Mouse (Mus musculus) olfactory bulb, adult 2 months (tissue): ENCODE measurements around the gene Ly86. TPM values are rescaled to one million over a fixed set of nuclear protein-coding genes. Genes with fewer than 3 reads are reported as not detected.

ENCODE experiments used
- H3K27ac ChIP-seq: fragments of 200-500 bp; 2 replicates; pipeline ENCODE4 v1.5.1; 2012; ENCODE audit warnings: low read depth, low read length; ENCODE audit not compliant: insufficient read depth
- H3K4me1 ChIP-seq: fragments of 200-500 bp; 2 replicates; pipeline ENCODE4 v1.6.1; 2012; ENCODE audit warnings: low read length; ENCODE audit not compliant: control insufficient read depth, insufficient read depth
- H3K4me3 ChIP-seq: fragments of 200-500 bp; 2 replicates; pipeline ENCODE4 v1.5.1; 2012; ENCODE audit warnings: mild to moderate bottlenecking, low read depth, low read length, moderate library complexity; ENCODE audit not compliant: insufficient read depth
- CTCF ChIP-seq: fragments of 200-500 bp; IDR thresholded peaks from 2 replicates; pipeline ENCODE4 v1.5.1; 2012; ENCODE audit warnings: low read depth, mild to moderate bottlenecking, low read length, moderate library complexity; ENCODE audit not compliant: insufficient read depth
- POLR2A ChIP-seq: fragments of 200-500 bp; IDR thresholded peaks from 2 replicates; pipeline ENCODE4 v1.6.1; 2012; ENCODE audit warnings: mild to moderate bottlenecking, low read depth, low read length, moderate library complexity; ENCODE audit not compliant: insufficient read depth
- WGBS: fragments of 180-500 bp; shearing (Covaris S2); methylation state at CpG from one replicate; pipeline ENCODE4 v1.1.7; 2018; 5-methylcytosine and 5-hydroxymethylcytosine counted together
- polyA plus RNA-seq: library from polyadenylated mRNA; stranded (reverse); fragments of >200 nt; gene quantifications from 2 replicates; pipeline ENCODE4 v1.2.4, GENCODE M21; 2012; ENCODE audit warnings: low replicate concordance; ENCODE audit not compliant: missing spikeins, insufficient read depth, insufficient read length

Gene Ly86
- polyA plus RNA-seq, 1 experiment = not detected

DNA sequence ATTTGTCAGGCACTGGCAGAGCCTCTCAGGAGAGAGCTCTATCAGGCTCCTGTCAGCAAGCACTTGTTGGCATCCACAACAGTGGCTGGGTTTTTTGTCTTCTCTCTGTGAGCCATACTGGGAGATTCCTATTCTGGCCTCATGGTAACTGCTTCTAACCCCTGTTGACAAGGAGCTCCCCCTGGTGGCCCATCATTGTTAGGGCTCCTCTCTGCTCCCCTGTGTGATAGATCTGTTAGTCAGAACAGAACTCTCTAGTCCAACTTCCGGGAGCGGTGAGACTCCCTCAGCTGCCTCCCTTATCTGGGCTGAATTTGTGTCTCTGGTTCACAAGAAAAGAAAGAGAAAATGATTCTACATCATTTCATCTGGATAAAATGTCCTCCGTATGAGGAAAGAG, 19.5 kb upstream of the Ly86 start:
- WGBS = 94% methylated on average over 3 of the region's 3 CpGs
- no peak for TF ChIP-seq CTCF
- no peak for TF ChIP-seq POLR2A
- H3K27ac ChIP-seq = no peak overlapping the region
- no peak overlapping the region for H3K4me3 ChIP-seq
- no peaks in the 10 kb centered on the region for H3K4me1 ChIP-seq

DNA sequence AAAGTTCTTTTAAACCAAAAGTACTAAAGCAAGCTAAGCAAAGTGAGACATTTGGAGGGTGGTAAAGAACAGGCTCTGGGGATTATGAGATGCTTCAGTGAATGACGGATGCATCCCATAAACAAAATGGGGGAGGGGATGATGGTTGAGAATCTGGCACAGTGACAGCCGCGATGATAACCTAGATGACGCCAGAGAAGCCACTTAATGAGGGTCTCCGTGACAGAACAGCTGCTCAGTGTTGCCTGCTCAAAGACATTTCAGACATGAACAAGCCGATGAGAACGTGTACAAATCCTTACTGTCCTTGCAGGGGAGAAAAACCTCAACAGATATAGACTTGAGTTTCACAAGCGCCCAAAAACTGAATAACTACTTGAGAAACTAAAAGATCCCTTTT, 15.3 kb upstream of the Ly86 start:
- Histone ChIP-seq H3K4me1 (no peaks in the 10 kb centered on the region), H3K4me3 (no peak overlapping the region), H3K27ac (no peak overlapping the region)
- no peak for TF ChIP-seq CTCF
- no peak for TF ChIP-seq POLR2A
- WGBS = 51% methylated on average over 8 of the region's 8 CpGs

DNA sequence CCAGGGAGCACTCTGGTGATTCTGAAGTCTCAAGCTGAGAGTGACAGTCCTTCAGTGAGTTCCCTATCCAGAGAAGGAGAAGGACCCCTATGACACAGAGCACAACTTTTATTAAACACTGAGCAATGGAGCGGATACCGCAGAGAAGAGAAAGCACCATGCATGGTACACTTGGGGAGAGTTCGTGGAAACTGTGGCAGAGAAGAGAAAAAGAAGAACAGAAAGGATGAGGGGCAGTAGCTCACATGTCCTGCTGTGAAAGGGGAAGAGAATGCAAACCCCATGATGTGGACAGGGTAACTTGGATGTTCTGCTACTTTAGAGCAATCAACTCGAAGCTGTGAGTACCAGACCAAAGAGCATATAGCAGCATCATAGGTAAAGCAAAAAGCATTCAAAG, 14.0 kb upstream of the Ly86 start:
- no peaks in the 10 kb centered on the region for H3K4me1 ChIP-seq
- TF ChIP-seq POLR2A = no peak
- no peak for TF ChIP-seq CTCF
- no peak overlapping the region for H3K4me3 ChIP-seq
- 88% methylated on average over 4 of the region's 4 CpGs for WGBS
- no peak overlapping the region for H3K27ac ChIP-seq

DNA sequence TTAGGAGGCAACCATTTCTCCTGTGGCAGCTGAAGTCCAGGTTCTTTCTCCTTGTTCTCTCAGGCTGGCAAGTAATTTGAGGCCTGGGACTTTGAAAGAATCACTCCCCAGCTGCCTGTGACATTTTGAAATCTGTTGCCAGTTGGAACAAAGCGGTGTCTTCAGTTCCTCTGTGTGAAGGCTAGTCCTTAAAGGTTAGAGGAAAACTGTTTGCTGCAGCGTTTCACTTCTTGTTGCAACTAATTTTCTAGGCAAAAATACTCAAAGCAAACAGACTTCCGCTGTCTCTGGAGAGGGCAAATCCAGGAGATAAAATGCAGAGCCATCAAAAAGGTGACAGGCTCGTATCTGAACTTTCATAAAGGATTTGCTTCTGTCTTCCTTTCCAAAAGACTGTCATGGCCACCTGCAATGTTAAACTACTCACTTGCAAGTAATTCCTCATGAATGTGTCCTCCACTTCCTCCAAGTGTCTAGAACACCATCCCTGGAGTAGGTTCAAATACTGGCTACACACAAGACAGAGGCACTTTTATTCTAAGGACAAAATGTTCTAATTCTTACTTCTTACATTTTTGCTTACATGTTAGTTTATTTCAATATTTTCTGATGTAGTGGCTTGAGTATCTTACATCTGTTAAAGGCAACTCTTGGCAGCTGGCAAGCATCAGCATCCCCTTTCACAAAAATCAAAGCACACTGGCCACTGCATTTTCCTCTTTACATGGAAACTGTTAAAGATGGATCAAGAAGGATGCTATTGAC, 12.0 kb upstream of the Ly86 start:
- Histone ChIP-seq H3K4me1 (no peaks in the 10 kb centered on the region), H3K4me3 (no peak overlapping the region), H3K27ac (no peak overlapping the region)
- WGBS = 82% methylated on average over 4 of the region's 4 CpGs
- no peak for TF ChIP-seq CTCF
- TF ChIP-seq POLR2A = no peak

DNA sequence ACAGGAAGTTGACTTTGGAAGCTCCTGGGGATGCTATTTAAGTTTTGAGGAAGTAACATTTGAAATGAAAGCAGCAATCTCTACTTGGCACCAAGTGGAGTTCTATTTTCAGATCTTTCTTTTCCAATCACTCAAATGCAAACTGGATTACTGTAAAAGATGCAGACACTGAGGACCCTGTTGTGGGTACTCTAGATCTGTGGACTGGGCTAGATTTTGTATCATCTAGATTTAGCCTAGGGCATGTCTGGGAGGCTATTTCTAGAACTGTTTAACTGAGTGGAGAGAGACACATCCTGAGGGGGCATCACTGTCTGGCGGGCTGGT, 11.5 kb upstream of the Ly86 start:
- H3K27ac ChIP-seq = no peak overlapping the region
- WGBS = 88% methylated on average over 1 of the region's 1 CpGs
- no peak for TF ChIP-seq CTCF
- TF ChIP-seq POLR2A = no peak

DNA sequence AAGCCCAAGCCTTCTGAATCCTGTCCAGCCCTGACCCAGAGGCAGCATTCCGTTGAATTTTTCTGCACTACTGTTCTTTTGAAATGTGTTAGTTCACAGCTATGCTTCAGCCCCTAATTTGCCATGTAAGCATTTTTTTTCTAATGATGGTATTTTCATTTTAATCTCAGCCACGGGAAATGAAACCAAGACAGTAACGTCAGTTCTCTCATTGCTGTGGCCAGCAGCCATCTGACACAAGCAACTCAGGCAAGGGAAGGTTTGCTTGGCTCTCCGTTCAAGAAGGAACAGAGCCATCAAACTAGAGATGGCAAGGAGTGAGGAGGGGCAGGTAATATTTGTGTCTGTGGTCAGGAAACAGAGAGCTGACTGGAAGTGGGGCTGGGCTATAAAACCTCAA, 7.7 kb upstream of the Ly86 start:
- Histone ChIP-seq H3K4me1 (no peaks in the 10 kb centered on the region), H3K4me3 (no peak overlapping the region), H3K27ac (no peak overlapping the region)
- TF ChIP-seq CTCF = no peak
- TF ChIP-seq POLR2A = no peak
- WGBS = 68% methylated on average over 4 of the region's 4 CpGs

More for the DNA sequence above, 11.5 kb upstream of the Ly86 start:
- Histone ChIP-seq H3K4me3 (no peak overlapping the region), H3K4me1 (no peaks in the 10 kb centered on the region)

DNA sequence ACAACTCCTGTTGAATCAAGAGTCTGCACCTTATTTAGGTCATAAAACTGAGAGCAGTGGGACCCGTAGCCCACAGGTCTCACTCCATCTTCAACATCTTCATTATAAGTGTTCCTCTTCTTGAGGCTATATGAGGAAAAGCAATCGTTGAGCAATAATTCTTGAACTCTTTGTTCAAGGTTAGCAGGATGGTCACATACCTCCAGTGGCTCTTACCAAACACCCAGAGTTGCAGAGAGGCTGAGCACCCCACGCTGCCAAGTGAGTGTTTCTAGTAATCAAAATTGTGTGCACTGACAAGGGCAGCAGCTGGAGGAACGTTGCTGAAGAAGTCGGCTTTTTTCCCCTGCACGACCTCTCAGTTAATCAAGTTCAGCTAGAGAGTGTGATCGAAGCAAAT, 7.1 kb upstream of the Ly86 start:
- TF ChIP-seq POLR2A (no peak), CTCF (no peak)
- WGBS = 85% methylated on average over 7 of the region's 7 CpGs
- Histone ChIP-seq H3K27ac (no peak overlapping the region), H3K4me3 (no peak overlapping the region), H3K4me1 (no peaks in the 10 kb centered on the region)

DNA sequence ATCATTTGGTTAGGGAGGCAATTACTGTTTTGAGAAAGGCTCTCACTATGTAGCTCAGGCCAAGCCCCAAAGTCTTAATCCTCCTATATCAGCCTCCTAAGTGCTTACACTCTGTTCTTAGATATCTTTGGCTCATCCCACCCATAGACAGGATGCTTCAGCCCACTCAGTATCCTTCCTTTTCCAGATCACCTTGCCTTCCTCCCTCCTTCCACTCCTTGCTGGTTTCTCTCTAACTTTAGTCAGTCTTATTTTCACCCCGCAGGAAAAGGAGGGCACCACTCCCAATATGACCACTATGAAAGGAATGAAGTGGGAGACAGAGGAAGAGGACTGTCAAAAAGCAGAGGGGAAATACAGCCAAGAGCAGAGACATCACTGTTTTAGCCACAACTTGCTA, 2.2 kb upstream of the Ly86 start:
- 75% methylated on average over 1 of the region's 1 CpGs for WGBS
- H3K4me1 ChIP-seq = no peaks in the 10 kb centered on the region
- no peak overlapping the region for H3K27ac ChIP-seq
- no peak overlapping the region for H3K4me3 ChIP-seq
- no peak for TF ChIP-seq CTCF
- no peak for TF ChIP-seq POLR2A

DNA sequence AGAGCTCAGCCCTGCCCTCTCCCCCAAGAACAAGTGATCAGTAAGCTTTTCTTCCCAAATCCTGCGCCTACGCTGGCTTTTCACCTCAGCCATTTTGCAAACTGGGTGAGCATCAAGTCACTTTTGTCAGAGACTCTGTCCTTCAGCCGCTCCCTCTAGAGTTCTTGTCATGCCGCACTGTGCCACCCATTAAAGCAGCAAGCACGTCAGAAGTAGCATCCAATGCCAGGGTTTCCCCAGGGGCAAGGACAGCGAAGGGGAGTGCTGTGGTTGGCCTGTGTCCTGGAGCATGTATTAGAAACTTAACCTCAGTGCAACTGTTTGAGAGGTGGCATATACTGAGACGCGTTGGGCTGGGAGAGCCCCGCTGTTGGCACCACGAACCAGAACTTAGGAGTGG, 815 bp downstream of the Ly86 start:
- no peak overlapping the region for H3K27ac ChIP-seq
- WGBS = 91% methylated on average over 10 of the region's 10 CpGs
- TF ChIP-seq CTCF = no peak
- TF ChIP-seq POLR2A = no peak
- no peaks in the 10 kb centered on the region for H3K4me1 ChIP-seq
- no peak overlapping the region for H3K4me3 ChIP-seq

DNA sequence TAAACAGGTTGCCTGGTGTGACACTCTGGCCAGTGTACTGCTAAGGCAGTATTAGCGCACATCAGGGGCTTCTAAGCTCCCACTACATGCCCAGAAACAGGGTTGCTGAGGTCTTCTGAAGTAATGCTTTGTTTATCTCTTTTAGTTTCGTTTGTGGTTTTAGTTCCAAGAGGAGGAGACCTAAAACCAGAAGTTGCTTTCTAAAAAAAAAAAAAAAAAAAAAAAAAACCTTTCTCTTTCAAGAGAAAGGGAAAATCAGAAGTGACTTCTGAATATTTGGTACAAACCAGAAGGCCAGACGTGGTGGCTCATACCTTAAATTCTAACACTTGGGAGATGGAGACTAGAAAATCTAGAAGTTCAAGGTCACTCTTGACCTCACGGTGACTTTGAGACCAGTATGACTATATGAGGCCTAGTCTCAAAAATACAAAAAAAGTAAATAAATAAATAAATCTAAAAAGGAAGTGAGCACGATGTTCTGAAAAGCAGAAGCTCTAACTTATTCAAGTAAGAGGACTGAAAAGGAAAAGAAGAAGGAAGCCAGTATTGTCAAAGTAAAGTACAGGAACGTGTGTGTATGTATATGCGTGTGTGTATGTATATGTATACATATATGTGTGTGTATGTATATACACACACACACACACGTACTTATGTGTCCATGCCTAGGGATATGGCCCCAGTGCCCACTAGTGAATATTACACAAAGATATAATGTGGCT, 3.0 kb downstream of the Ly86 start:
- TF ChIP-seq CTCF (no peak), POLR2A (no peak)
- Histone ChIP-seq H3K4me1 (no peaks in the 10 kb centered on the region), H3K4me3 (no peak overlapping the region), H3K27ac (no peak overlapping the region)
- WGBS = 91% methylated on average over 8 of the region's 8 CpGs
